Mouse (Mus musculus): ENCODE data around the gene Mobp.

DNA sequence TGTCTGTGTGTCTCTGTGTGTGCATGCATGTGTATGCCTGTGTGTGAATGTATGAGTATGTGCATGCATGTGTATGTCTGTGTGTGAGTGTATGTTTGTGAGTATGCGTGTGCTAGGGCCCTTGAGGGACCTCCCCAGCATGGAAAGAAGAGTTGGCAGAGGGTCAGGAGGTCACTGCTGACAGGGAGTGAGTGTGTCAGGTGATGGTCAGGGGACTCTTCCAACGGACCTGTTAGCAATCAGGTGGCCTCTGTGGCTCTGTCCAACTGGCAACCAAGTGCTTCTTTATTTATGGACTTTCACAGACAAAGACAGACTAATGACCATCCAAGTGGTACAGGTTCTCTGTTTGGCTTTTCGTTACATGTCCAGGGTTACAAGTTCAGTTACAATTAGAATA lies 69.9 kb downstream of the Mobp start:
- TF ChIP-seq CTCF (IDR thresholded peaks at IDR 0.05; ENCODE audit: borderline replicate concordance, insufficient read depth, low read length) (no peak), POLR2A (IDR thresholded peaks at IDR 0.05; ENCODE audit: low read depth, low read length) (no peak)
